Mouse (Mus musculus) brain, embryonic 14.5 days (tissue): ENCODE measurements around the gene Chuk.

Experiments
- CTCF ChIP-seq: fragments of 200-500 bp; IDR thresholded peaks from 2 replicates; pipeline ENCODE4 v1.5.1; 2012; ENCODE audit warnings: inconsistent platforms, mild to moderate bottlenecking, moderate library complexity, borderline replicate concordance; ENCODE audit not compliant: insufficient read depth, insufficient read length; ENCODE audit errors: extremely low read depth
- POLR2A ChIP-seq: fragments of 200-500 bp; IDR thresholded peaks from 2 replicates; pipeline ENCODE4 v1.6.1; 2012; ENCODE audit warnings: mild to moderate bottlenecking, inconsistent platforms, borderline replicate concordance; ENCODE audit not compliant: poor library complexity, insufficient read depth, insufficient read length, severe bottlenecking; ENCODE audit errors: extremely low read depth

GRCm38 (mm10) chr19:44117793-44118192, 10.5 kb upstream of the Chuk start:
- TF ChIP-seq CTCF (no peak), POLR2A (no peak)
